Mouse (Mus musculus): ENCODE data around the gene Sar1b.
"Not testable (repeated sequence)": the region's sequence is repeated elsewhere in the genome, so short reads cannot be mapped to it uniquely, and the experiment has no call there.

DNA sequence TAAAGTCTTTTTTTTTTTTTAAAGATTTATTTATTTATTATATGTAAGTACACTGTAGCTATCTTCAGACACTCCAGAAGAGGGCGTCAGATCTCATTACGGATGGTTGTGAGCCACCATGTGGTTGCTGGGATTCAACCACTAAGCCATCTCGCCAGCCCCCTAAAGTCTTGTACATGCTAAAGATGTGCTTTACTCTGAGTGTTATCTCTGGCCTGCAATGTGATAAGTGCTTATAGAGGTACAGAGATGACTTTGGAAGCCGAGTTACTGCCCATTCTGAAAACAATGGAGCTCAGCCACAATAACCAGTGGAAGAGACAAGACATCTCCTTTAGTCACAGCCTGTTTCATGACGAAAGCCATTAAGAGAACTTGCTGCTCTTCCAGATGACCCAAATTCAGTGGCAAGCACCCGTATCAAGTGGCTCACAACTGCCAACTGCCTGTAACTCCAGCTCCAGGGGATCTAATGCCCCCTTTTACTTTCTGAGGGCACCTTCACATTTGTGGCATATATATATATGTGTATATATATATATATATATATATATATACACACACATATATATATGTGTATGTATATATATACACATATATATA, 11.8 kb upstream of the Sar1b start:
- TF ChIP-seq POLR2A (IDR thresholded peaks at IDR 0.05; ENCODE audit: control insufficient read depth in 1 of 2, insufficient read depth in 1 of 2, low read depth in 1 of 2, low read length in 2 of 2, poor library complexity in 1 of 2): not testable (repeated sequence)
- TF ChIP-seq SIN3A (IDR thresholded peaks at IDR 0.05; ENCODE audit: low read length) (0 out of 2 replicates have a peak, but pooled peaks have one; percentile 32), MXI1 (IDR thresholded peaks at IDR 0.05; ENCODE audit: low read depth, low read length) (0 out of 2 replicates have a peak, but pooled peaks have one; percentile 27)

Measured in MEL (cell line).